Mouse (Mus musculus) ES-Bruce4 (cell line): ENCODE measurements around the gene Spock1.

Experiments used
- EP300 ChIP-seq: IDR thresholded peaks from 2 replicates; pipeline ENCODE4 v1.6.1; 2011; ENCODE audit warnings: low read depth, low read length; ENCODE audit not compliant: insufficient read depth
- POLR2A ChIP-seq: IDR thresholded peaks from one replicate; pipeline ENCODE4 v1.8.1; 2011; ENCODE audit warnings: low read length; ENCODE audit not compliant: insufficient read depth

- TF ChIP-seq POLR2A: no peak
- TF ChIP-seq EP300: no peak
Observed at GRCm38 (mm10) chr13:57476700-57477099, 431.4 kb downstream of the Spock1 start.
